Mouse (Mus musculus) cortical plate, adult 2 months (tissue): Measurements from ENCODE around the gene Aanat. TPM values are rescaled to one million over a fixed set of nuclear protein-coding genes. Genes with fewer than 3 reads are reported as not detected.
A peak's percentile ranks its signal among the peaks of the same experiment; 100 is the strongest.

Source experiments
- H3K27ac ChIP-seq: fragments of 200-500 bp; 2 replicates; pipeline ENCODE4 v1.5.1; 2012; ENCODE audit warnings: low read length, control low read depth, inconsistent platforms; ENCODE audit not compliant: insufficient read depth
- H3K4me1 ChIP-seq: fragments of 200-500 bp; 2 replicates; pipeline ENCODE4 v1.6.1; 2011; ENCODE audit warnings: low read length; ENCODE audit not compliant: control insufficient read depth, insufficient read depth
- H3K4me3 ChIP-seq: fragments of 200-500 bp; 2 replicates; pipeline ENCODE4 v1.5.1; 2011; ENCODE audit warnings: mild to moderate bottlenecking, low read length, control low read depth; ENCODE audit not compliant: insufficient read depth
- CTCF ChIP-seq: fragments of 200-500 bp; IDR thresholded peaks from 2 replicates; pipeline ENCODE4 v1.5.1; 2011; ENCODE audit warnings: mild to moderate bottlenecking, control low read depth, low read length; ENCODE audit not compliant: insufficient read depth; ENCODE audit errors: extremely low read depth
- POLR2A ChIP-seq: fragments of 200-500 bp; IDR thresholded peaks from 2 replicates; pipeline ENCODE4 v1.6.1; 2011; ENCODE audit warnings: mild to moderate bottlenecking, low read length, control low read depth; ENCODE audit not compliant: insufficient read depth; ENCODE audit errors: extremely low read depth
- polyA plus RNA-seq: library from polyadenylated mRNA; depleted of rRNA; stranded (reverse); fragments of >200 nt; gene quantifications from 2 replicates; pipeline ENCODE4 v1.2.3, GENCODE M21; 2012

Aanat gene
- polyA plus RNA-seq, 1 experiment, result 2.3 TPM

- Histone ChIP-seq H3K27ac (peak overlapping the region; percentile 12; the same call in 1 of the 2 replicates), H3K4me3 (no peak overlapping the region), H3K4me1 (peaks cover 29% of the 10 kb centered on the region)
- 0 out of 2 replicates have a peak, but pooled peaks have one; percentile 24 for TF ChIP-seq POLR2A
- no peak for TF ChIP-seq CTCF
These were observed 13.3 kb upstream of the Aanat start for GRCm38 (mm10) chr11:116572756-116573543.

DNA sequence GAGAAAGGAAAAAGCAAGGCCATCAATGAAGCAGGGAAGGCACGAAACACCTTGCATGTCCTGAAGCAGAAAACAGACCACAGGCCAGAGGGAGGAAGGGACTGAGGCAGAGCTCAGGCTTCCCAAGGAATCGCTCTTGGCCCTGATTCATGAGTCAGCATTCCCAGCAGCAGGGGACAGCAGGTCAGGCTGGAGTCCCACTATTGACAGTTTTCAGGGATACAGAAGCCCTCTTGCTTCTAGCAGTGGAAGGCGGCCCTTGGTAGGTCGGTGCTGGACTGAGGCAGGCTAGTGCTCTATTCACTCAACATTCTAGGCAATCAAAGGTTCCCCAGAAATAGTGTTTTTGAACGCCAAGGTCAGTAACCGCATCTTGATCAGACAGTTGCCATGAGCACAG lies 11.7 kb upstream of the Aanat start:
- TF ChIP-seq CTCF, result no peak
- peaks cover 33% of the 10 kb centered on the region for H3K4me1 ChIP-seq

DNA sequence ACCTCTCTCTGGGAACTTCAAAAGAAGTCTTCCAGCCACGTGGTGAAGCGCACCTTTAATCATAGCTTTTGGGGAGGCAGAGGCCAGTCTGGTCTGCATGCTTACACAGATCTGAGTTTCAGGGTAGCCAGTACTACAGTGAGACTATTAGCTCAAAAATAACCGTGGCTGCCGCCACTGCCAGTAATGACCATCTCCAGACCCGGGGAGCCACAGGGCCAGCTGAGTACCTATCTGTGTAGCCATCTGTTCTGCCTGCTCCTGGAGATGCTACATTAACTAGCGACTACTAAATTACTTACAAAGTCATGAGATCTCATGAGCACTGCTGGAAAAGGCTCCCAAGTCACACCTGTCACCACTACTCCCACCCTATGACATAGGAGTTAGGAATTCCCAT lies 11.2 kb upstream of the Aanat start:
- no peak overlapping the region for H3K4me3 ChIP-seq
- peaks cover 34% of the 10 kb centered on the region for H3K4me1 ChIP-seq
- TF ChIP-seq POLR2A (no peak), CTCF (no peak)
- H3K27ac ChIP-seq, result no peak overlapping the region

More for the DNA sequence above, 11.7 kb upstream of the Aanat start:
- Histone ChIP-seq H3K4me3 (no peak overlapping the region), H3K27ac (no peak overlapping the region)

DNA sequence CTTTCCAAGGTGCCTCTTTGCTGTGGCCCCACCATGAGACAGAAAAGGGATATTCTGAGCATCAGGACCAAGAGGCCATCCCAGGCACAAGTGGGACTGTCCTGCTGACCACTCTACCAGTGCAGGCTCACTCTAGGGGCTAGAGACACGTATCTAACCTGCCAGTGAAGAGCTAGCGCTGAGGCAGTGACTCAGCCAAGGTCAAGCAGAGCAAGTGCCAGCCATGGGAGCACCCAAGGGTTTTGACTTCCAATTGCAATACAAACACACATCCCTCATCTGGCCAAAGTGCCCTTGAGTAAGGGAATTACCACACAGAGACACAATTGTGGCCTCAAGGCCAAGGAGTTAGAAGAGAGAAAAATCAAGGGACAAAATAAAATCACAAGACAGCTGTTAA lies 10.8 kb upstream of the Aanat start:
- H3K4me1 ChIP-seq, result peaks cover 34% of the 10 kb centered on the region

GRCm38 (mm10) chr11:116579280-116579679 lies 7.0 kb upstream of the Aanat start:
- TF ChIP-seq POLR2A (no peak), CTCF (no peak)
- H3K27ac ChIP-seq, result no peak overlapping the region
- H3K4me3 ChIP-seq, result peak overlapping the region; percentile 73; the same call in 1 of the 2 replicates
- peaks cover 13% of the 10 kb centered on the region for H3K4me1 ChIP-seq

More for the DNA sequence above, 10.8 kb upstream of the Aanat start:
- Histone ChIP-seq H3K4me3 (no peak overlapping the region), H3K27ac (no peak overlapping the region)
- TF ChIP-seq CTCF (no peak), POLR2A (no peak)

- peak overlapping the region; percentile 68 for H3K27ac ChIP-seq
- peak overlapping the region; percentile 73 for H3K4me3 ChIP-seq
- TF ChIP-seq POLR2A (no peak), CTCF (no peak)
- peaks cover 11% of the 10 kb centered on the region for H3K4me1 ChIP-seq
These were observed 6.1 kb upstream of the Aanat start for GRCm38 (mm10) chr11:116580031-116580652.

- TF ChIP-seq CTCF (no peak), POLR2A (no peak)
- Histone ChIP-seq H3K4me1 (peaks cover 11% of the 10 kb centered on the region), H3K4me3 (peak overlapping the region; percentile 73), H3K27ac (peak overlapping the region; percentile 88)
These were observed 5.4 kb upstream of the Aanat start for GRCm38 (mm10) chr11:116580711-116581375.

DNA sequence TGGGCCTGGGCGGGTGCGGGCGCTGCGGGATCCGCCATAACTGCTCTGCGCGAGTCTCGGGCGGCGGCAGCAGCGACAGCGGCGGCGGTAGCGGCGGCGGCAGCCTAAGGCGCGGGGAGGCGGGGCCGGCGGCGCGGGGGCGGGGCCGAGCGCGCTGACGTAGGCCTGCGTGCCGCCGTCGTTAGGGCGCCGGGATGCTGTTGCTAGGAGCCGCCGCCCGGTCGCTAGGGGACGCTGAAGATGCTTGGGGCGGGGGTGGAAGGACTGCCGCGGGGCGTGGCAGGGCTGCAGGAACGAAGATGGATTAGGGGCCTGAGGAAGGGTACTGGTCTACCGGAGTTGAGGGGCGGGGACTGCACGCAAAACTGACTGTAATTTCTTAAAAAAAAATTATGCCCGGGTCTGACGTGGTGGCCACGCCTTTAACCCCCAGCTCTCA lies 4.8 kb upstream of the Aanat start, which contains the start of gene Ube2o:
Gene Ube2o (minus strand): TSS at position 72 of the 439 bp plus-strand sequence.
- H3K4me1 ChIP-seq, result peaks cover 6% of the 10 kb centered on the region
- peak within 1 kb of the TSS; percentile 88 for H3K27ac ChIP-seq
- peak within 1 kb of the TSS; percentile 73 for H3K4me3 ChIP-seq

DNA sequence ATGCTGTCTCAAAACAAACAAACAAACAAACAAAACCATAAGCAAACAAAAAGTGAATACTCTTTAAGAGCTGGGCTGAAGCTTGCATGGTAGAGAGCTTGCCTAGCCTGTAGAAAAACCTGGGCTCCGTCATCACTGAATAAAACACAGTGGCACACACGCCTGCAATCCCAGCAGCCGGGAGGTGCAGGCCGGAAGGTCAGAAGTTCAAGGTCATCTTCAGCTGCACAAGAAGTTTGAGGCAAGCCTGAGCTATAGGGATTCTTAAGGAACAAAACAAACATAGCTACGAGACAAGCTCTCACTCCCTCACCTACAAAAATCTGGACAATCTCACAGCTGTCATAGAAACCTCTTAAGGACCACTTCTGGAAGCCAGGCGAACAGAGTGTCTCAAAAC lies 550 bp upstream of the Aanat start:
- Histone ChIP-seq H3K27ac (no peak overlapping the region), H3K4me1 (no peaks in the 10 kb centered on the region), H3K4me3 (no peak overlapping the region)
- TF ChIP-seq CTCF (no peak), POLR2A (no peak)

More for the DNA sequence above, 4.8 kb upstream of the Aanat start, which contains the start of gene Ube2o:
- TF ChIP-seq POLR2A (peak; percentile 61), CTCF (0 out of 2 replicates have a peak, but pooled peaks have one; percentile 28)
